Mouse (Mus musculus): ENCODE measurements around the gene Fes.

DNA sequence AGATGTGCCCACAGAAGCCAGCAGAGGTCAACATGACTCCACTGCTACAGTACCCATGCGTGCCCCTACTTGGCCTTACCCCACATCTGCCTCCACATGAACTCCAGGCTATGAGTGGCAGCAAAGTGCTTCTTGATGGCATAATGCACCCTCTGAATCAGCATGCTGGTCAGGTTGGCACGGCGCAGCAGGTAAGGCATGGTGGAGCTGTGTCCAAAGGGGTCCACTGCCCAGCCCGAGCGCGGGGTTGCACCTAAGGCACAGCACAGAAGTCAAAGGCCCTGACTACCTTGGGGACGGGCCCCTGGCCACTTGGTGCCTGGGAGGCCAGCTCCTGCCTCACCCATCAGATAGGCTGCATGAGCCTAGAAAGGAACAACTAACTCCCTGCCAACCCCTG is 20.5 kb downstream of the Fes start:
- TF ChIP-seq GATA1 (IDR thresholded peaks at IDR 0.05; ENCODE audit: borderline replicate concordance, low read length) (no peak), FLI1 (IDR thresholded peaks at IDR 0.05; ENCODE audit: low read length) (no peak)

All from megakaryocyte, embryonic 14.5 days (primary cell).